Mouse (Mus musculus): Measurements from ENCODE around the gene Foxd1.

GRCm38 (mm10) chr13:98365766-98366421 lies 11.9 kb downstream of the Foxd1 start:
- no peak for TF ChIP-seq CTCF (IDR thresholded peaks at IDR 0.05; ENCODE audit: low read depth, low read length)
- no peak for TF ChIP-seq GATA1 (IDR thresholded peaks at IDR 0.05; ENCODE audit: borderline replicate concordance, low read length)
- TF ChIP-seq GATA2 (IDR thresholded peaks at IDR 0.05; ENCODE audit: borderline replicate concordance, low read depth, low read length) = no peak
- no peak for TF ChIP-seq TAL1 (conservative IDR thresholded peaks at IDR 0.05; ENCODE audit: low read depth, low read length)
